Mouse (Mus musculus) left cerebral cortex, postnatal 25 days (tissue): ENCODE results near the gene Wdr27. TPM values are rescaled to one million over a fixed set of nuclear protein-coding genes. Genes with fewer than 3 reads are reported as not detected.

Experiments used
- total RNA-seq, 2 experiments: library from RNA; stranded (reverse); gene quantifications; 2 replicates each; pipeline ENCODE4 v1.2.3; 2021

Gene Wdr27
- total RNA-seq, 2 experiments from 2014 or later: 4.6 to 4.8 TPM

Other genes with a start within 250 kb of the Wdr27 start
- gene Thbs2, start 248.9 kb downstream of the Wdr27 start, total RNA-seq: 1 to 10 TPM; 4.6 to 5.0 TPM
- gene 1600012H06Rik, start within 50 bp of the Wdr27 start, total RNA-seq: 10 to 100 TPM; 16.7 to 18.4 TPM
- 10 to 100 TPM; 61.1 to 63.6 TPM for gene Phf10, start 18.1 kb upstream of the Wdr27 start, total RNA-seq
- 1 to 10 TPM; 3.5 to 5.1 TPM for gene 9030025P20Rik, start 35.3 kb upstream of the Wdr27 start, total RNA-seq
- not detected for gene Gm3417, start 35.6 kb upstream of the Wdr27 start, total RNA-seq
- 1 to 10 TPM; 3.6 to 3.7 TPM for gene Gm3435, start 67.0 kb upstream of the Wdr27 start, total RNA-seq
- 10 to 100 TPM; 46.6 to 47.6 TPM for gene Ermard, start 98.0 kb upstream of the Wdr27 start, total RNA-seq
- gene Tcte3, start 98.3 kb upstream of the Wdr27 start, total RNA-seq: 1 to 10 TPM in 1 of 2 experiments, not detected in 1; 1.4 TPM
- 1 to 10 TPM; 6.9 to 7.0 TPM for gene Gm3448, start 98.4 kb upstream of the Wdr27 start, total RNA-seq